Mouse (Mus musculus) E14TG2a.4 (cell line): Measurements from ENCODE around the gene Capn9.

Experiments used
- CTCF ChIP-seq: conservative IDR thresholded peaks from 2 replicates; pipeline ENCODE4 v1.5.1; 2014; ENCODE audit warnings: low read length
- POU5F1 ChIP-seq: IDR thresholded peaks from 2 replicates; pipeline ENCODE4 v1.6.1; 2014; ENCODE audit warnings: low read length, borderline replicate concordance

GRCm38 (mm10) chr8:124621255-124621654 lies 45.3 kb downstream of the Capn9 start:
- TF ChIP-seq CTCF (no peak), POU5F1 (no peak)
